10 mouse cellular contexts compared by ENCODE assay signal in genomic region chr4:132774905-132775304, GRCm38 (mm10). TPM values are rescaled to one million over a fixed set of nuclear protein-coding genes. Genes with fewer than 3 reads are reported as not detected.
"Had no signal": no experiment of that assay in that cellular context is flagged by ENCODE, and none has a peak within 500 bp of the region (broad histone marks: within the 10 kb centered on the region; RNA-seq: fewer than 3 reads in every experiment).

No protein-coding gene starts in this region.

- ATAC-seq: liver, postnatal 0 days; midbrain, embryonic 13.5 days; midbrain, embryonic 15.5 days had no signal

- DNase-seq: liver, postnatal 0 days; lung, embryonic 14.5 days; lung, postnatal 10 days; lung, postnatal 4 days; right cerebral cortex, postnatal 14 days; thymus, adult 2 months; thymus, postnatal 25 days had no signal

RNA-seq across cellular contexts. Expression of gene Themis2, which starts 21.3 kb away (rescaled TPM):
- polyA plus RNA-seq: myocyte had no signal
